Mouse (Mus musculus): ENCODE measurements around the gene Arap2.

- TF ChIP-seq CTCF (IDR thresholded peaks at IDR 0.05; ENCODE audit: borderline replicate concordance, extremely low read depth, insufficient read depth, insufficient read length), result no peak
- TF ChIP-seq POLR2A (IDR thresholded peaks at IDR 0.05; ENCODE audit: borderline replicate concordance, extremely low read depth, insufficient read depth, insufficient read length, poor library complexity, severe bottlenecking), result no peak
These were observed 154.0 kb downstream of the Arap2 start for GRCm38 (mm10) chr5:62611990-62612389.
